Mouse (Mus musculus) liver, embryonic 14.5 days (tissue): Measurements from ENCODE around the gene Letm1. TPM values are rescaled to one million over a fixed set of nuclear protein-coding genes. Genes with fewer than 3 reads are reported as not detected.

Source experiments
- ATAC-seq: fragments of 200-750 bp; cut with Nextera tagmentation; 2 replicates; pipeline ENCODE4 v1.8.0; 2017; ENCODE audit warnings: moderate number of reproducible peaks, mild to moderate bottlenecking, moderate library complexity; ENCODE audit not compliant: insufficient read depth
- DNase-seq, 3 experiments: peaks; one replicate each; pipeline ENCODE4 v3.0.0-alpha.2; 2012 to 2013; ENCODE audit warnings: low read depth in 3 of 3, low spot score in 3 of 3
- H3K27ac ChIP-seq: fragments of 300-500 bp; sonication (generic); 2 replicates; pipeline ENCODE4 v1.5.1; 2014; ENCODE audit warnings: moderate library complexity, mild to moderate bottlenecking, control low read depth, inconsistent platforms
- H3K27me3 ChIP-seq: fragments of 300-500 bp; sonication (generic); 2 replicates; pipeline ENCODE4 v1.6.1; 2014; ENCODE audit warnings: mild to moderate bottlenecking, low read length, moderate library complexity; ENCODE audit not compliant: control insufficient read depth, insufficient read depth
- H3K36me3 ChIP-seq: fragments of 300-500 bp; sonication (generic); replicated peaks from 2 replicates; pipeline ENCODE4 v1.6.1; 2014; ENCODE audit warnings: low read depth; ENCODE audit not compliant: control insufficient read depth, insufficient read depth
- H3K4me1 ChIP-seq, 2 experiments: fragments of 200-500 bp in 1 of 2; fragments of 300-500 bp in 1 of 2; sonication (generic) in 1 of 2; replicated peaks; 2 replicates each; pipeline ENCODE4 v1.6.1; 2012 to 2014; ENCODE audit warnings: antibody characterized with exemption in 1 of 2, inconsistent platforms in 1 of 2, low read length in 1 of 2; ENCODE audit not compliant: control insufficient read depth in 2 of 2, insufficient read depth in 2 of 2
- H3K4me2 ChIP-seq: fragments of 300-500 bp; sonication (generic); 2 replicates; pipeline ENCODE4 v1.6.1; 2014; ENCODE audit warnings: low read depth, mild to moderate bottlenecking, control low read depth, moderate library complexity
- H3K4me3 ChIP-seq, 2 experiments: fragments of 200-500 bp in 1 of 2; fragments of 300-500 bp in 1 of 2; sonication (generic) in 1 of 2; 2 replicates each; pipeline ENCODE4 v1.5.1; 2012 to 2014; ENCODE audit warnings: low read depth in 2 of 2, low read length in 2 of 2, mild to moderate bottlenecking in 2 of 2, control low read depth in 1 of 2, inconsistent platforms in 1 of 2, moderate library complexity in 1 of 2; ENCODE audit not compliant: insufficient read depth in 1 of 2
- H3K9ac ChIP-seq: fragments of 300-500 bp; sonication (generic); replicated peaks from 2 replicates; pipeline ENCODE4 v1.6.1; 2014; ENCODE audit warnings: mild to moderate bottlenecking, control low read depth, moderate library complexity
- H3K9me3 ChIP-seq: fragments of 300-500 bp; sonication (generic); 2 replicates; pipeline ENCODE4 v1.6.1; 2016; ENCODE audit warnings: low read length, mixed read lengths; ENCODE audit not compliant: control insufficient read depth
- CTCF ChIP-seq: IDR thresholded peaks from 2 replicates; pipeline ENCODE4 v1.5.1; 2016; ENCODE audit warnings: antibody characterized with exemption, low read depth, control low read depth
- EP300 ChIP-seq: IDR thresholded peaks from 2 replicates; pipeline ENCODE4 v1.6.1; 2016; ENCODE audit warnings: antibody characterized with exemption, low read depth
- WGBS: fragments of 180-500 bp; shearing (Covaris S2); extraction: QIAGEN DNeasy Blood & Tissue Kit; methylation state at CpG from one replicate; pipeline ENCODE4 v1.1.7; 2014; ENCODE audit not compliant: insufficient replicate concordance; 5-methylcytosine and 5-hydroxymethylcytosine counted together
- polyA plus RNA-seq, 2 experiments: library from polyadenylated mRNA; depleted of rRNA in 1 of 2; stranded (reverse) in 1 of 2; unstranded in 1 of 2; fragments of >200 nt; fragmentation: Nextera tagmentation in 1 of 2; extraction: Ambion mirVana in 1 of 2; gene quantifications; 2 replicates each; pipeline versions ENCODE4 v1.2.1 to v1.2.3; 2012 to 2014

Letm1 gene
- polyA plus RNA-seq, 2 experiments: 7.9 to 13.4 TPM

DNA sequence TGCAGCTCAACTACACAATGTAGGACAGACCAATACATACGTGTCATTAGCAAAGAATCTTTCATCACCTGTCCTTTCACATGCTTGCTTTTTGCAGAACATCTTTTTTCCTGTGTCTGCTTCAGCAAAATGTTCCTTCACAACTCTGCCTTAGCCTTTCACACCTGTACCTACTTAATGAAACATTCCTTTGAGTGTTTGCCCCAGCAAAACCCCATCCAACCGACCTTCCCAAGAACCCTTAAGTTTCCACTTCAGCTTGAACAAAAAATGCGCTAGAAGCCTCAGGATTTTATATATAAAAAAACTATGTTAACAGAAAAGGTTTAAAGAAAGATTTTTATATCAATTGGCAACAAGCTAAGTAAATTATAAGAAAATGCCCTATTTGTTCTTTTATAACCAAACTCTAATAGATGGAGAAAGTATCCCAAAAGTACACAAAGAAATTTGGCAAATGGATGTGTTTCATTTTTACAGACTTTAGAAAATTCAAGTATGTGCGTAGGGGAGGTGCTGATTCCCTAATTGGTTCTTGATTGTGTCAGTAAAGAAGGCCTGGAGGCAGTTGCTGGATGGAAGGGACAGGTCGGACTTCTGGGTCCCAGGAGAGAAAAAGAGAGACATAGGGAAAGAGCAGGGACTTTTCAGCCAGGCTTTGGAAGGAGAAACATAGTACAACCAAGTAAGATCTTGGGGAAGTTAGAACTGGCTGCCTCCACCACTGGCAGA, 9.5 kb upstream of the Letm1 start:
- 53% methylated on average over 5 of the region's 5 CpGs for WGBS
- DNase-seq (no peak), ATAC-seq (no peak)
- H3K9me3 ChIP-seq: no peaks in the 10 kb centered on the region
- TF ChIP-seq CTCF (no peak), EP300 (no peak)
- no peaks in the 10 kb centered on the region for H3K4me1 ChIP-seq
- H3K4me2 ChIP-seq: no peak overlapping the region
- no peaks in the 10 kb centered on the region for H3K27me3 ChIP-seq
- no peak overlapping the region for H3K9ac ChIP-seq
- H3K4me3 ChIP-seq: no peak overlapping the region
- no peak overlapping the region for H3K27ac ChIP-seq
- H3K36me3 ChIP-seq: no peaks in the 10 kb centered on the region

- Histone ChIP-seq H3K4me2 (peak overlapping the region; percentile 91), H3K4me3 (peak overlapping the region; percentile 79 to 81), H3K9ac (peak overlapping the region; percentile 47), H3K4me1 (peaks cover 4 to 6% of the 10 kb centered on the region in 2 experiments; a peak in 3 of 4 replicates), H3K36me3 (no peaks in the 10 kb centered on the region), H3K27ac (no peak overlapping the region), H3K27me3 (no peaks in the 10 kb centered on the region), H3K9me3 (no peaks in the 10 kb centered on the region)
- TF ChIP-seq CTCF (no peak), EP300 (no peak)
- WGBS: 14% methylated on average over 6 of the region's 6 CpGs
- ATAC-seq (peak; percentile 14; the same call in 1 of the 2 replicates), DNase-seq (no peak)
Observed at GRCm38 (mm10) chr5:33782999-33783390, 378 bp upstream of the Letm1 start.

- Histone ChIP-seq H3K27me3 (no peaks in the 10 kb centered on the region), H3K4me1 (peaks cover 4 to 6% of the 10 kb centered on the region in 2 experiments; a peak in 3 of 4 replicates), H3K4me3 (peak overlapping the region; percentile 79 to 81), H3K27ac (no peak overlapping the region), H3K9ac (peak overlapping the region; percentile 70), H3K36me3 (no peaks in the 10 kb centered on the region), H3K4me2 (peak overlapping the region; percentile 91), H3K9me3 (no peaks in the 10 kb centered on the region)
- WGBS: 4% methylated on average over 11 of the region's 11 CpGs
- ATAC-seq (peak; percentile 46), DNase-seq (peak; percentile 22 to 30 (median 22))
- no peak for TF ChIP-seq EP300
- no peak for TF ChIP-seq CTCF
Observed at GRCm38 (mm10) chr5:33781964-33782344, 663 bp downstream of the Letm1 start.

DNA sequence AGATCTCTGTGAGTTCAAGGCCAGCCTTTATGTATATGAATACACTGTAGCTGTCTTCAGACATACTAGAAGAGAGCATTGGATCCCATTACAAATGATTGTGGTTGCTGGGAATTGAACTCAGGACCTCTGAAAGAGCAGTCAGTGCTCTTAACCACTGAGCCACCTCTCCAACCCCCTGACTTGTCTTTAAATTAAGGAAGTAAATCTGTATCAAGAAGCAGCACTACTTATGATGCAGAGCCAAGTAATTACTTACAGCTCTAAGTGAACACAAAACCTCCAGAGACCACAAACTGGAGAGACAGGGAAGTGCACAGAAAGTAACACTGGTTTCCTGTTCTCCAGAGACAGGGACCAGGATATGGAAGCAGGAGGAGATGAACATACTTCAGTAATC, 5.4 kb downstream of the Letm1 start:
- H3K27ac ChIP-seq: no peak overlapping the region
- TF ChIP-seq EP300: no peak
- TF ChIP-seq CTCF: no peak

GRCm38 (mm10) chr5:33743481-33743880, 39.1 kb downstream of the Letm1 start:
- no peak overlapping the region for H3K27ac ChIP-seq
- no peaks in the 10 kb centered on the region for H3K27me3 ChIP-seq
- no peak for ATAC-seq
- WGBS: 82% methylated on average over 8 of the region's 8 CpGs
- no peak for TF ChIP-seq CTCF
- TF ChIP-seq EP300: no peak
- H3K9ac ChIP-seq: no peak overlapping the region
- DNase-seq: no peak
- no peak overlapping the region for H3K4me2 ChIP-seq
- no peak overlapping the region for H3K4me3 ChIP-seq
- no peaks in the 10 kb centered on the region for H3K4me1 ChIP-seq
- peaks cover 3% of the 10 kb centered on the region for H3K36me3 ChIP-seq
- H3K9me3 ChIP-seq: no peaks in the 10 kb centered on the region

More for the DNA sequence above, 5.4 kb downstream of the Letm1 start:
- DNase-seq: no peak
- Histone ChIP-seq H3K9ac (no peak overlapping the region), H3K27me3 (no peaks in the 10 kb centered on the region), H3K4me1 (peaks cover 4 to 6% of the 10 kb centered on the region in 2 experiments; a peak in 3 of 4 replicates), H3K4me2 (no peak overlapping the region), H3K9me3 (no peaks in the 10 kb centered on the region), H3K36me3 (no peaks in the 10 kb centered on the region), H3K4me3 (no peak overlapping the region)
- ATAC-seq: no peak
